8 mouse cellular contexts compared by ENCODE assay signal in genomic region chr1:171328839-171329432, GRCm38 (mm10). TPM values are rescaled to one million over a fixed set of nuclear protein-coding genes. Genes with fewer than 3 reads are reported as not detected.
DNase-seq lines count a peak whose midpoint lies in the region; ATAC-seq and TF ChIP-seq lines count a peak whose summit lies in the region.

Gene Dedd, plus strand, starts transcription at chr1:171329145.

- H3K4me3 ChIP-seq in bone marrow macrophage, adult 2 months (ENCODE audit: insufficient read depth, low read length): peak within 1 kb of the TSS; percentile 88
- H3K4me3 ChIP-seq in embryonic fibroblast, embryonic 13.5 days (ENCODE audit: insufficient read depth, low read length): peak within 1 kb of the TSS; percentile 87
- peak within 1 kb of the TSS; percentile 87 for H3K4me3 ChIP-seq in kidney, embryonic 14.5 days (ENCODE audit: low read length)
- peak within 1 kb of the TSS; percentile 83 for H3K4me3 ChIP-seq in limb, embryonic 15.5 days

- peak within 1 kb of the TSS; percentile 76 for H3K4me2 ChIP-seq in kidney, embryonic 14.5 days (replicated peaks; ENCODE audit: low read depth, low read length)
- peak within 1 kb of the TSS; percentile 66 for H3K4me2 ChIP-seq in limb, embryonic 15.5 days

- ATAC-seq in kidney, embryonic 14.5 days (ENCODE audit: low FRiP score, low TSS enrichment): peak; percentile 92
- ATAC-seq in limb, embryonic 15.5 days (ENCODE audit: insufficient number of reproducible peaks, low FRiP score, low TSS enrichment, low read depth): peak; percentile 93

- no peak for TF ChIP-seq POLR2A in bone marrow macrophage, adult 2 months (IDR thresholded peaks at IDR 0.05; ENCODE audit: borderline replicate concordance, low read depth, low read length)
- TF ChIP-seq POLR2A in embryonic fibroblast, embryonic 13.5 days (IDR thresholded peaks at IDR 0.05; ENCODE audit: low read depth, low read length): peak; percentile 36; the same call in 1 of the 2 replicates

- TF ChIP-seq CTCF in bone marrow macrophage, adult 2 months (IDR thresholded peaks at IDR 0.05; ENCODE audit: low read depth, low read length): no peak
- no peak for TF ChIP-seq CTCF in embryonic fibroblast, embryonic 13.5 days (IDR thresholded peaks at IDR 0.05; ENCODE audit: borderline replicate concordance, insufficient read depth, low read length)

- H3K36me3 ChIP-seq in kidney, embryonic 14.5 days (ENCODE audit: control insufficient read depth, insufficient read depth, low read length): peaks cover 8% of the 10 kb centered on the region
- peaks cover 10% of the 10 kb centered on the region; the same call in 1 of the 2 replicates for H3K36me3 ChIP-seq in limb, embryonic 15.5 days

- no peaks in the 10 kb centered on the region for H3K9me3 ChIP-seq in kidney, embryonic 14.5 days (ENCODE audit: control insufficient read depth, low read length)
- H3K9me3 ChIP-seq in limb, embryonic 15.5 days: no peaks in the 10 kb centered on the region

- H3K9ac ChIP-seq in kidney, embryonic 14.5 days (ENCODE audit: low read depth, low read length): peak within 1 kb of the TSS; percentile 93
- peak within 1 kb of the TSS; percentile 92 for H3K9ac ChIP-seq in limb, embryonic 15.5 days

- peak within 1 kb of the TSS; percentile 93 for H3K27ac ChIP-seq in bone marrow macrophage, adult 2 months (ENCODE audit: insufficient read depth, low read depth, low read length)
- H3K27ac ChIP-seq in embryonic fibroblast, embryonic 13.5 days (ENCODE audit: insufficient read depth, low read length): peak within 1 kb of the TSS; percentile 92
- H3K27ac ChIP-seq in kidney, embryonic 14.5 days (ENCODE audit: low read depth, low read length): peak within 1 kb of the TSS; percentile 99
- H3K27ac ChIP-seq in limb, embryonic 15.5 days: peak within 1 kb of the TSS; percentile 99

- WGBS in kidney, embryonic 14.5 days: under 1% methylated on average over 39 of the region's 48 CpGs
- WGBS in limb, embryonic 15.5 days: under 1% methylated on average over 42 of the region's 48 CpGs

- peaks cover 27% of the 10 kb centered on the region for H3K4me1 ChIP-seq in bone marrow macrophage, adult 2 months (ENCODE audit: control insufficient read depth, insufficient read depth, low read length)
- peaks cover 7% of the 10 kb centered on the region; the same call in 1 of the 2 replicates for H3K4me1 ChIP-seq in embryonic fibroblast, embryonic 13.5 days (ENCODE audit: control insufficient read depth, insufficient read depth, low read length)
- peaks cover 21% of the 10 kb centered on the region for H3K4me1 ChIP-seq in kidney, embryonic 14.5 days (ENCODE audit: control insufficient read depth, insufficient read depth, low read length)
- H3K4me1 ChIP-seq in limb, embryonic 15.5 days: peaks cover 32% of the 10 kb centered on the region

- DNase-seq in A20 (ENCODE audit: low read depth, low spot score): peak; percentile 98
- DNase-seq in heart, adult 9 months (ENCODE audit: low spot score in 2 of 2): peak; percentile 95
- DNase-seq in monocyte, adult 2 months (ENCODE audit: low read depth in 1 of 2, low spot score in 2 of 2): peak; percentile 74 to 88
- DNase-seq in spleen, postnatal 36 days (ENCODE audit: low spot score in 2 of 2): peak; percentile 91 to 92

- no peaks in the 10 kb centered on the region for H3K27me3 ChIP-seq in kidney, embryonic 14.5 days (ENCODE audit: control insufficient read depth, insufficient read depth, low read length)
- no peaks in the 10 kb centered on the region for H3K27me3 ChIP-seq in limb, embryonic 15.5 days

RNA-seq across cellular contexts. Expression of gene Dedd, which starts in this region (rescaled TPM):
- 34.3 and 43.5 TPM in 2 replicates for polyA plus RNA-seq in bone marrow macrophage, adult 2 months (2012; ENCODE audit: insufficient read depth, insufficient read length, missing spikeins)
- polyA plus RNA-seq in embryonic fibroblast, embryonic 13.5 days (2011; ENCODE audit: insufficient read length, low read depth, missing spikeins): 43.1 and 53.2 TPM in 2 replicates
- polyA plus RNA-seq in kidney, embryonic 14.5 days (2014; fragmentation: Nextera tagmentation; extraction: Ambion mirVana): 38.8 and 47.1 TPM in 2 replicates
- polyA plus RNA-seq in limb, embryonic 15.5 days (2015; fragmentation: Nextera tagmentation; extraction: Ambion mirVana): 52.2 and 56.9 TPM in 2 replicates

Comparison
In these comparisons a context has a peak if more than half of its experiments do, and no peak if none do; other contexts are left out.
1. Peak in every context shown above with its lines: DNase-seq, ATAC-seq, H3K4me3 ChIP-seq and H3K27ac ChIP-seq.